36 mouse cellular contexts compared by ENCODE assay signal in genomic region chr11:78354905-78355304, GRCm38 (mm10). TPM values are rescaled to one million over a fixed set of nuclear protein-coding genes. Genes with fewer than 3 reads are reported as not detected.
"Had no signal": no experiment of that assay in that cellular context is flagged by ENCODE, and none has a peak within 500 bp of the region (broad histone marks: within the 10 kb centered on the region; RNA-seq: fewer than 3 reads in every experiment).

No protein-coding gene starts in this region.

- H3K9me3 ChIP-seq: limb, embryonic 10.5 days; limb, embryonic 12.5 days; limb, embryonic 13.5 days; limb, embryonic 15.5 days; liver, embryonic 12.5 days; liver, embryonic 13.5 days; liver, embryonic 15.5 days; lung, embryonic 15.5 days; megakaryocyte, embryonic 14.5 days; midbrain, embryonic 10.5 days; midbrain, embryonic 12.5 days; midbrain, embryonic 13.5 days; midbrain, embryonic 15.5 days; neural tube, embryonic 12.5 days had no signal

- H3K27me3 ChIP-seq: limb, embryonic 13.5 days; limb, embryonic 15.5 days; liver, embryonic 12.5 days; liver, embryonic 13.5 days; liver, embryonic 15.5 days; lung, embryonic 15.5 days; megakaryocyte, embryonic 14.5 days; midbrain, embryonic 13.5 days; midbrain, embryonic 15.5 days; neural tube, embryonic 12.5 days had no signal

- H3K4me1 ChIP-seq: limb, embryonic 12.5 days; midbrain, embryonic 12.5 days; midbrain, embryonic 13.5 days; midbrain, embryonic 15.5 days; neural tube, embryonic 12.5 days had no signal

- H3K4me2 ChIP-seq: limb, embryonic 12.5 days; limb, embryonic 13.5 days; limb, embryonic 15.5 days; liver, embryonic 11.5 days; liver, embryonic 12.5 days; liver, embryonic 13.5 days; liver, embryonic 15.5 days; lung, embryonic 14.5 days; lung, embryonic 15.5 days; midbrain, embryonic 11.5 days; midbrain, embryonic 12.5 days; midbrain, embryonic 13.5 days; midbrain, embryonic 15.5 days; neural tube, embryonic 12.5 days had no signal

- H3K9ac ChIP-seq: limb, embryonic 12.5 days; limb, embryonic 13.5 days; limb, embryonic 15.5 days; liver, embryonic 12.5 days; liver, embryonic 13.5 days; liver, embryonic 14.5 days; liver, embryonic 15.5 days; liver, postnatal 0 days; lung, embryonic 14.5 days; lung, embryonic 15.5 days; midbrain, embryonic 12.5 days; midbrain, embryonic 13.5 days; midbrain, embryonic 15.5 days; neural tube, embryonic 12.5 days had no signal

- H3K27ac ChIP-seq: limb, embryonic 12.5 days; limb, embryonic 13.5 days; limb, embryonic 15.5 days; liver, embryonic 12.5 days; liver, embryonic 13.5 days; liver, embryonic 14.5 days; liver, embryonic 15.5 days; lung, embryonic 15.5 days; macrophage; midbrain, embryonic 12.5 days; midbrain, embryonic 13.5 days; midbrain, embryonic 15.5 days; neural tube, embryonic 12.5 days had no signal

- H3K36me3 ChIP-seq: limb, embryonic 13.5 days; limb, embryonic 15.5 days; liver, embryonic 12.5 days; liver, embryonic 13.5 days; liver, embryonic 15.5 days; lung, embryonic 15.5 days; midbrain, embryonic 12.5 days; midbrain, embryonic 13.5 days; midbrain, embryonic 15.5 days; neural tube, embryonic 12.5 days had no signal

- H3K4me3 ChIP-seq: limb, embryonic 10.5 days; limb, embryonic 12.5 days; limb, embryonic 13.5 days; limb, embryonic 15.5 days; liver, embryonic 12.5 days; liver, embryonic 13.5 days; liver, embryonic 15.5 days; lung, embryonic 15.5 days; megakaryocyte, embryonic 14.5 days; midbrain, embryonic 10.5 days; midbrain, embryonic 12.5 days; midbrain, embryonic 13.5 days; midbrain, embryonic 15.5 days; myocyte; neural tube, embryonic 12.5 days had no signal

RNA-seq across cellular contexts. Expression of gene Foxn1, which starts 31.5 kb away (rescaled TPM):
- total RNA-seq: left cerebral cortex, postnatal 10 days; left cerebral cortex, postnatal 14 days; left cerebral cortex, postnatal 36 days; left cerebral cortex, postnatal 4 days; liver, adult 2 months; megakaryocyte progenitor cell, adult 5-6 weeks; megakaryocyte, adult 5-6 weeks; megakaryocyte-erythroid progenitor cell, adult 5-6 weeks; midbrain, postnatal 0 days; monocyte, adult 5-6 weeks had no signal
- polyA plus RNA-seq: limb, embryonic 10.5 days; limb, embryonic 12.5 days; liver, adult 2 months; liver, embryonic 11.5 days; liver, embryonic 12.5 days; liver, embryonic 13.5 days; liver, embryonic 14.5 days; liver, embryonic 15.5 days; liver, embryonic 16.5 days; liver, postnatal 0 days; lung, embryonic 14.5 days; lung, postnatal 0 days; macrophage; midbrain, embryonic 10.5 days; midbrain, embryonic 11.5 days; midbrain, embryonic 12.5 days; midbrain, embryonic 13.5 days; midbrain, embryonic 14.5 days; midbrain, embryonic 15.5 days; midbrain, embryonic 16.5 days; midbrain, postnatal 0 days; neural tube, embryonic 11.5 days; neural tube, embryonic 12.5 days had no signal
